ENCODE assay signal across 23 mouse cellular contexts in genomic region chr12:99557498-99557897, GRCm38 (mm10). TPM values are rescaled to one million over a fixed set of nuclear protein-coding genes. Genes with fewer than 3 reads are reported as not detected.
DNase-seq lines count a peak whose midpoint lies in the region; ATAC-seq and TF ChIP-seq lines count a peak whose summit lies in the region.
"Had no signal": no experiment of that assay in that cellular context is flagged by ENCODE, and none has a peak within 500 bp of the region (broad histone marks: within the 10 kb centered on the region; RNA-seq: fewer than 3 reads in every experiment).

No protein-coding gene starts in this region.

- no peaks in the 10 kb centered on the region for H3K27me3 ChIP-seq in kidney, adult 2 months (replicated peaks; ENCODE audit: control insufficient read depth, insufficient read depth, low read length)
- H3K27me3 ChIP-seq: forebrain, embryonic 12.5 days; hindbrain, embryonic 13.5 days had no signal

- ATAC-seq in common myeloid progenitor, adult 5-6 weeks (replicated peaks; ENCODE audit: low read depth, poor library complexity, severe bottlenecking): peak; percentile 14
- ATAC-seq: inflammation-experienced regulatory T-cells, adult 6 months had no signal

- no peak for TF ChIP-seq CTCF in kidney, adult 2 months (conservative IDR thresholded peaks at IDR 0.05; ENCODE audit: insufficient read depth, insufficient read length, low read depth, low read length)

- no peak overlapping the region for H3K4me3 ChIP-seq in kidney, adult 2 months (ENCODE audit: insufficient read depth, low read depth, low read length)
- H3K4me3 ChIP-seq: erythroblast, embryonic 14.5 days; forebrain, embryonic 12.5 days; hindbrain, embryonic 13.5 days; layer of hippocampus, adult 2 months; limb, embryonic 10.5 days; midbrain, embryonic 10.5 days had no signal

- H3K4me1 ChIP-seq in kidney, adult 2 months (ENCODE audit: control insufficient read depth, insufficient read depth, low read length): peaks cover 31% of the 10 kb centered on the region

- TF ChIP-seq POLR2A in kidney, adult 2 months (IDR thresholded peaks at IDR 0.05; ENCODE audit: low read depth, low read length): no peak

- no peaks in the 10 kb centered on the region for H3K36me3 ChIP-seq in kidney, adult 2 months (ENCODE audit: control insufficient read depth, insufficient read depth, low read length)

- DNase-seq in heart, adult 11 months: peak; percentile 93
- no peak for DNase-seq in heart, postnatal 14 days
- peak; percentile 14 for DNase-seq in kidney, adult 2 months
- DNase-seq in kidney, adult 11 months: no peak
- DNase-seq in testis, postnatal 10 days (ENCODE audit: low spot score): peak; percentile 52
- DNase-seq in thymus, postnatal 14 days: no peak
- DNase-seq: adrenal gland, postnatal 14 days; B cell, adult 2 months; cerebellum, adult 8-10 months; kidney, adult 8-10 months; kidney, postnatal 25 days; liver; lung, adult 18-20 months; lung, postnatal 10 days; thymus, postnatal 25 days had no signal

- intact Hi-C loops in heart, postnatal 14 days (cut with DNase I): no loop called here

- peak overlapping the region; percentile 41; the same call in 1 of the 2 replicates for H3K27ac ChIP-seq in kidney, adult 2 months (ENCODE audit: insufficient read depth, low read depth, low read length)
- H3K27ac ChIP-seq: forebrain, embryonic 12.5 days; hindbrain, embryonic 13.5 days; layer of hippocampus, adult 2 months; limb, embryonic 10.5 days; midbrain, embryonic 10.5 days had no signal

- WGBS in kidney, adult 2 months: 59% methylated on average over 8 of the region's 8 CpGs

RNA-seq across cellular contexts. Expression of gene Foxn3, which starts 5.9 kb away (rescaled TPM):
- total RNA-seq in heart, postnatal 14 days (2021): 100 to 1,000 TPM; 126 to 142 TPM
- 28.0 and 28.6 TPM in 2 replicates for polyA plus RNA-seq in kidney, adult 2 months (2012; rRNA removed)
- 28.7 and 41.7 TPM in 2 replicates for total RNA-seq in common myeloid progenitor, adult 5-6 weeks (2017)

Comparison
In these comparisons a context has a peak if more than half of its experiments do, and no peak if none do; other contexts are left out.
1. DNase-seq: peak in heart, adult 11 months (single experiment), kidney, adult 2 months (single experiment) and testis, postnatal 10 days (single experiment); none in heart, postnatal 14 days (0 of 2), kidney, adult 11 months (single experiment) and thymus, postnatal 14 days (single experiment).